Mouse (Mus musculus): ENCODE results near the gene Rcbtb2.
A peak's percentile ranks its signal among the peaks of the same experiment; 100 is the strongest.

Gene Rcbtb2

DNA sequence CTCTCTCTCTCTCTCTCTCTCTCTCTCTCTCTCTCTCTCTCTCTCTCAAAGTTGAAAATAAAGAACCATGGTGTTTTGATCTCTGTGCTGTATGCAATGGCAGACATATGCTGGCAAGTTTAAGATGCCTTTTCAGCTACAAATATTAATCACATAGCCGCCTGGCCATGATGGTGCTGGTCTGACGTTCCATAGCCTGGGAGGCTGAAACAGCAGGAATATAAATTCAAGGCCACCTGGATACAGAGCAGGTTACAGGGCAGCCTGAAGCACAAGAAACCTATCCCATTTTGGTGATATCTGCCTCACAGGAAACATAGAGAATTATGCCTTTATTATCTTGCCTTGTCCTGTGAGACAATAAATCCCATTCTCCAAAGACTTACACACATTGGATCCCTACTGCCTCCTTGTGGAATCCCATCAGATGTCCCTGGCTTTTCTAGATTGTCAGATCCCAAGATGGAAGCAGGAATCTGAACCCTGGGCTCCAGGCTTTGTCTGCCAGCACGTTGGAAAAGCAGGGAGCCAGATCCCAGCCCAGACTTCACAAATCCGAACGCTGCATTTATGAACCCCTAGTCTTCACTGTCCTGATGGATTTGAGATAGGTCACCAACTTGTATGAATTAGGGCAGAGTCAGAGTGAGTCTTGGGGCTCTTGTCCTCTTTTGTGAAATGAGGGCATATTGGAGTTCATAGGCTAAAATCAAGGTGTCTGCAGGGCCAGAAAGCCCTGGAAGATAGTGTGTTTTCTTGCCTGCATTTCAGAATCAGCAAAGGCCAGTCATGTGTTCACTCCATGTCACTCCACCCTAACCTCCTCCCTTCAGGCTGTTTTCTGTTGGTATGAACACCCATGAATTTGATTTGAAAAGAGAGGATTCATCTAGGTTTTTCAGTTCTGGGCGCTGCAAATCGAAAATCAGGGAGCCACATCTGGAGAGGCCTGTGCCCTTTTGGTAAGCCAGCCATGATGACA is 5.1 kb upstream of the Rcbtb2 start:
- peak; percentile 57 for DNase-seq

DNA sequence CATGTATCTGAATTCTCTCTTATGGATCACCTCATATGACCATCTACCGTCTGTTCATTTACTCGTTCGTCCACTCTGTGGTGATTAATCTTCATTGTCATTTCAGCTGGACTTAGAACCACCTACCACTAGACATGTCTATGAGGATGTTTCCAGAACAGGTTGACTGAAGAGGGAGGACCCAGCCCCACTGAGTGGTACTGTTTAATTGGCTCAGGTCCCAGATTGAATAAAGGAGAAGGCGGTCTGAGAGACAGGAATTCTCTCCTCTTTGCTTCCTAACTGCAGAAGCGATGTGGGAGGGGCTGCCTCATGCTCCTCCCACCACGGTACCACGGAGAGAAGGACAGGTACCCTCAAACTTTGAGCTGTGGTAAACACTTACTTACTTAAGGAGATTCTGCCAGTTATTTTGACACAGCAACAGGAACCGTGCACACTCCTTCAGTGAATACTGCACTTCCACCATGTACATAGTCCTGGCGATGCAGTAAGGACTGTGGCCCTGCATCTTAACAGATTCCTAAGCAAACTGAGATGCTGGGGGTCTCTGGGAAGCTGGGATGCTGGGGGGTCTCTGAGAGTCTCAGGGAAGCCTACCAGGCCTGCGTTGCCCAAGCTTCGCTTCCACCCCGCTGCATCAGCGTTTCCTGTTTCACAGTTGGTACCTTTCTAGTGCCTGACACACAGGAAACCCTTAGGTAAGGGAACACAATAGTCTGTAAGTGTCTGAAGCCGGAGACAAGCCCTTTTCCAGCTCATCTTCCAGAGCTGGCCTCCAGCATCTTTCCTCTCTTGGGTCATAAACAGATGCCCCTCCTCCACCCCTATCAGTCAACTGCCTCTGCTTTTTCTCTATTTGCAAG is 4.1 kb upstream of the Rcbtb2 start:
- peak; percentile 76 for DNase-seq

DNA sequence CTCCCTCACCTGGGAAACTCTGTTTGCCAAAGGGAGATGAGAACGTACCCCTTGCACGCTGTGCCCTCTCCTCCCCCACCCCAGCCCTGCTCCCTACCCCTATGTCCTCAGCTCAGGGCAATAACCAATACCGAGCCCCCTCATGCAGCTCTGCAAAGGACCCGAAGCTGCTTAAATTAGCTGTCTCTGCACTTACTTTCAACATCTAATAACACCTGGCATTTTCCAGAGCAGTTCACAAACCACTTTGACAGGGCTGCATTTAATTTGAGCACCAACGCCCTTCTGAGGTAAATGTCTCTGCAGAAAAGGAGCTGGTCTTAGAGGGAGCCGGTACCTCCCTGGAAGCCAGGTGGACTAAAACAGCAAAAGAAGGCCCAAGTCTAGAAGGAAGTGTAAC is 3.4 kb upstream of the Rcbtb2 start:
- peak; percentile 72 for DNase-seq

DNA sequence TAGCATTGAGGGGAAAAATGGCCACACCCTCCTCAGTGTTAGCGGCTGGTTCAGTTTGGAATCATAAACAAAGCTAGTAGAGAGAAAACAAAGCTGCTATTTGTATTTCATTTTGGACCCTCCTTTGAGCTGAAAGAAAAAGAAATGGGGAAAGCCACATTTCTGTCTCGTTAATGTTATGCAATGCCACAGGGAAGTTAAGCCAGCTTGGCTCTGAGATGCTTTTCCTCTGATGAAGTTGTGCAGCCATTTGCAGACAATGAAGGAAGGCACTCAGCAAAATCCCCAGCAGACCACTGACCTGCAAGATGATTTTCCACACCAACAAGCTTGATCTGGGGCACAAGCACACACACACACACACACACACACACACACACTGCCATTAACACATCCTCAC is 2.9 kb upstream of the Rcbtb2 start:
- DNase-seq, result peak; percentile 31

DNA sequence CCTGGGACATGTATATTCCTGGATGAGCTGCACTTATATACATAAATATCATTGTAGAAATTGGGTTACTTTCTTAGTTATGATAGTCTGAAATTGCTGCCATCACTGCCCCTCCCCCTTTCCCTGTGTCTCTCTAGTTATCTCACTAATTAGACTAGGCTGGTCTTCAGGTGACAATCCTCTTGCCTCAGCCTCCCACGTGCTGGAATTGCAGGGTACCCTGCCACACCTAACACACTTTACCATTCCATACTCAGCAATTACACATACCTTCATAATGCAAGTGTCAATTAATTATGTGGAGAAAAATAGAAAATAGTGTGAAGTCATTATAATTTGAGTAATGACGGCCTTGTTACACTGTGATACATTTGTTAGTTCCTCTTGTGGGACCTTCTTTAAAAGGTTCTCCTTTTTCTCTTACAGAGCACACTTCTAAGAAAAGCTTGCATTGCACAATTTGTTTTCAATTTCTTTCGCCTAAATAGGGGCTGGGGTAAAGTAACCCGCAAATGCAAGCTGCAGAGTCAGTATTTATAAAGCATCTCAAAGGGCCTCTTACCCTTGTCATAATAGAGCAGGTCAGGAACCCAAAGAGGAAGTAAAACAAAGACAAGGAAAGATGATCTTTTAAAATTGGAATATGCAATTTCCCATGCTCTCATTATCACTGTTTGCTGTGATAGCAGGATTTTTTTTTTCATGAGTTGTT is 470 bp upstream of the Rcbtb2 start:
- DNase-seq, result no peak

DNA sequence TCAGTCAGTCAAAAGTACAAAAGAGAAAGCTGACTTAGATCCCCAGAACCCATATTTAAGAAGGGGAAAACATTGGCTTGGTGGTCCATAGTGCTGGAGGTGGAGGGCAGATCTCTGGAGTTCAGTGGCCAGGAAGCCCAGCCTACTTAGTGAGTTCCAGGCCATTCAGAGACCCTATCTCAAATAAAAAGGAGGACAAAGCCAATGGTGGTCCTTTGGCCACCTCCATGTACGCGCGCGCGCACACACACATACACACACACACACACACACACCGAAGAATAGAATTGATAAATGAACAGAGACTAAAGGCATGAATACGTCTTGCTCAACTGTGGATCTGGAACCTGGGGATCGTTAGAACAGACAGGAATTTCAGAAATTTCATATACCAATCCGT is 544 bp downstream of the Rcbtb2 start:
- no peak for DNase-seq

DNA sequence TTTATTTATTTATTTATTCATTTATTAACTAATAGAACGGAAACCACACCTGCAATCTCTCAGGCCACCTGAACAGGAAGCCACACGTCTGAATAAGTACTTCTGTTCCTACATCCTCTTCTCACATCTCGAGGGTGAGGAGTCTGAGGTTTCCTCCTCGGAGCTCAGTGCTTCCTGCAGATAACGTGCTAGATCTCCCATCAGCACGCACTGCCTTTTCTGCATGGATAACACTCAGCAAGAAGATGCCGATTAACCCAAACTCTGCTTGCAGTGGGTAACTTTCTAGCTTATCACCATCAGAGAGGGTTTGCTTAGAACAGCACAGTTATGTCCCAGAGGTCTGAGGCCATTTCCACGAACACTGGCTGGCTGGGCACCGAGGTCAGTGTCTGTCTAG is 949 bp downstream of the Rcbtb2 start:
- DNase-seq, result peak; percentile 76

DNA sequence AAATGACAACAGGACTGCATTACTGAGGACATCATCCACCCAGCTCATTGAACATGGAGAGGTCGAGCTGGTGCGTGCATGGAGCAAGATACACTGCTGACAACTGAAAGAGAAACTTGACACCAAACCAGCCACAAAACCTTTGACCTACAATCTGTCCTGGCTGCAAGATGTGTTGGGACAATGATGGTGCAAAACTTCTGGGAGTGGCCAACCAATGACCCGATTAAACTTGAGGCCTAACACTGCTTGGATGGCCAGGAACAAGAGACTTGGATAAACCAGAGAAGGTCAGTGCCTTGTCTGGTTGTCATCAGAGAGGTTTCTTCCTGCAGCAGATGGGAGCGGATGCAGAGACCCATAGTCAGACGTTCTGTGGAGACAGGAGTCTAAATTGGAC is 7.7 kb downstream of the Rcbtb2 start:
- no peak for DNase-seq

DNA sequence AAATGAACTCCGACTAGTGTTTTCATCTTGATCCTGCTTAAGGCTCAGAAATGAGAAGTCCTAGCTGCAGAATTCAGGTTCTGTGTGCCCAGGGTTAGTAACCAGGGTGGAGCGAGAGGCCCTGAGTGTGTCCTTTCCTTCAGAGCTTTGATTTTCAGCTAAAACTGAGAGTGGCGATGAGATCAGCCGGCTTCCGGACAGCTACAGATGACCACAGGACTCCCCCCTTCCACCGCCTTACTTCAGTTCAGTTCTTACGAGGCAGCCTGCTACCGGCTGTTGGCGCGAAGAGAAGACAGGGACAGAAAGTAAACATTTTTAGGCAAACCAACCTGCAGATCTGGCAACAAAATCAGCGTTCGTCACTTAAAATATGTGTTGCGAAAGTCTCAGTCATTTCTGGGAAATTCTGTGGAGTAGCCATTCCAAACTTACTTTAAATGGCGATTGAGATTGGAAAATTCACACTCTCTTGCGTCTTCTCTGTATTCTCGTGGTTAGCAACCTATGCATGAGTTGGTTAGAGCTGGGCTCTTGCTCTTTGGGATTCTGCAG is 9.1 kb downstream of the Rcbtb2 start:
- DNase-seq, result no peak

DNA sequence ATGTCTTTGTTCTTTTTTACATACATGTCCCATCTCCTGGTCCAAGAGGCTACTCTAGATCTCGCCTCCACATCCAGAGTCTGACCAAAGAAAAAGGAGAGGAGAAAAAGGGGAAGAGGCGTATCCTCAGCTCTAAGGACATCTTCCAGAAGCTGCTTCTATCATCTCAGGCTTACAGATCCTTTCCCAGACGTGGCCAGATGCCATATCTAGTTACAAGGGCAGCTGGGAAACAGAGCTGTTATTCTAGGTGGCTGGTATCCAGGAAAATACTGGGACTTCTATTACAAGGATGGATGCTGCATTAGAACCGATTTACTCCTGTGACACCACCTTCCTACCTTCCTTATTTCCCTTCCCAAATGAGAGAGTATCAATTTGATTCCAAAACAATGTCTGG is 9.9 kb downstream of the Rcbtb2 start:
- no peak for DNase-seq

DNA sequence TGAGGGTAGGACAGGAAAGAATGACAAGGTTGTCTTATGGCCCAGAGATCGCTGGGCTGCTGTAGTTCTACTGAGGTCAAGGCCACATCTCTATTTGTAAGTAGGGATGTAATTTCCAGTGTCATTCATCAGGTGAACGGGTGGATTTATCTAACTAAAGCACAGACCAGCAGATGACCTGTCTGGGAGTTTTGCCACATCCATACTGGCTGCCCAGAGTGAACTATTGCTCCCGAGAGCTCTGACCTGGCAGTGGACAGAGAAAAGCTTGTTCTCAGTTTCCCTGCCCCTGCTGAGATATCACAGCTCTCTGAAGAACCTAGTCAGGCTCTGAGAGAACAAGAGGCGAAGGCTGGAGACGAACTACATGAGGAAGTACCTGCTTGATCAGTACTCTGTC is 14.4 kb downstream of the Rcbtb2 start:
- DNase-seq, result no peak

DNA sequence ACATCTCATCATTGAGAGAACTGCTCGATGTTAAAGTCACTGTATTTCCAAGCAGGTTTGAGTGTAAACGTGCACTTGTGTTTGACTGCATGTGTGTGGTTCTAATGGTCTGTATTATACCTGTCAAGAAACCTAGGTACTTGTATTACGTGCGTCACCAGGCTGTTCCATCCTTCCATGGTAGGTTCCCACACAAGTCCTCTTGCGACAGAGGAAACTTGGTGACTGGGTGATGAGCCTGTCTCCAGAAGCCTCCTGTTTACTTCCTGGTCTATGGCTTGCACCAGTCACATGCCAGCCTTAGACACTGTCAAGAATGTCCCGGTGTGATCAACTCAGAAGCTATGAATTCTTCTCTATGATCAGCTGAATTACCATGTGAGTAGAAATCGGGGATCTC is 15.6 kb downstream of the Rcbtb2 start:
- DNase-seq, result no peak

DNA sequence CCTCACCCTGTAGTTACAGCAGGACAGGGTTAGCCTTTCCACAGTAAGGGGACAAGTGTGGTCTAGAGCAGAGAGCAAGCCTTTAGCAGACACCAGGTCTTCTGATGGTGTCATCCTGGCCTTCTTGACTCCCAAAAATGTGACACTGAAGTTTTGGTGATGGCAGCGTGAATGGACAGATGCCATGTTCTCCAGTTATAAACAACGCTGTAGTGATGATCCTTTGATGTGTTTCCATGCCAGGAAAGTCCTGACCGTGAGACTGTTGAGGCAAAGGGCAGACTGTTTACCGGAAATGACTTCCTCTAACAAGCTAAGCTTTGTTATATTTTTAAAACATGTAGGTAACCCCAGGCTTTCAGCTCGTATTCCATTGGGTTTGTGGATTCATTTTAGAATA is 17.0 kb downstream of the Rcbtb2 start:
- peak; percentile 29 for DNase-seq

DNA sequence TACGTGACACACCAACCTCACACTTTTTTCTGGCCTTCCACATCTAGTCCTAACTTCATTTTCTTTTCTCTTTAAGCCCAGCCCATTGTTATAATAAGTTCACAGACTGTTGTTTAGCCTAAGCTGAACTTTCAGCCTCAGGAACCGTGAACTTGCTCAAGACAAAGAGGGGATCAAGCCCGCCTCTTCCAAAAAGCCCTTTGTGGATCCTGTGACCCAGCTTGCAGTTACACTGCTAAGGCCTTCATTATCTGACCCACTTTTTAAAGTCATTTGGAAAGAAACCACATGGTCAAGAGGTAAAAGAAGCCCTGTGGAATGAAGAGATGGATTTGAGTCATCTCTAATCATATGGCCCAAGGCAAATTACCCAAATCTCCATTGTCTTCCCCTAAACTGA is 19.0 kb downstream of the Rcbtb2 start:
- DNase-seq, result no peak

DNA sequence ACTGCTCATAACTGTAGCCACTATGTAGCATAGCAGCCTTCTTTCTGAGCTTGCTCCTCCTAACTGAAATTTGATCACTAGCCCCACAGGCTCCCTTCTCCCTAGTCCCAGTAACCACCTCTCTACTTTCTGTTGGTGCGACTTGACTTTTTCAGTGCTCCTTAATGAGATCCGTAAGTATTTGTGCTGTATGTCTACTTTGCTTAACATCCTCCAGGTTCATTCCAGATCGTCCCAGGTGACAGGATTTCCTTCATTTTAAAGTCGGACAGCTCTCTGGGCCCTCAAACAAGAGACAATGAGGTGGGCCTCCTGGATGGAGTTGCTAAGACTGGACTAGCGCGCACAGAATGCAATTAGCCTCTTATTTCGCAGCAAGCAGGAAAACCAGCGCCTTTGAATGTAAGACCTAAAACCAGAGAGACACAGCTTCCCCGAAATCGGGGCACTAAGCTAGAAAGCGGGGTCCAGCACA is 19.6 kb downstream of the Rcbtb2 start:
- no peak for DNase-seq

DNA sequence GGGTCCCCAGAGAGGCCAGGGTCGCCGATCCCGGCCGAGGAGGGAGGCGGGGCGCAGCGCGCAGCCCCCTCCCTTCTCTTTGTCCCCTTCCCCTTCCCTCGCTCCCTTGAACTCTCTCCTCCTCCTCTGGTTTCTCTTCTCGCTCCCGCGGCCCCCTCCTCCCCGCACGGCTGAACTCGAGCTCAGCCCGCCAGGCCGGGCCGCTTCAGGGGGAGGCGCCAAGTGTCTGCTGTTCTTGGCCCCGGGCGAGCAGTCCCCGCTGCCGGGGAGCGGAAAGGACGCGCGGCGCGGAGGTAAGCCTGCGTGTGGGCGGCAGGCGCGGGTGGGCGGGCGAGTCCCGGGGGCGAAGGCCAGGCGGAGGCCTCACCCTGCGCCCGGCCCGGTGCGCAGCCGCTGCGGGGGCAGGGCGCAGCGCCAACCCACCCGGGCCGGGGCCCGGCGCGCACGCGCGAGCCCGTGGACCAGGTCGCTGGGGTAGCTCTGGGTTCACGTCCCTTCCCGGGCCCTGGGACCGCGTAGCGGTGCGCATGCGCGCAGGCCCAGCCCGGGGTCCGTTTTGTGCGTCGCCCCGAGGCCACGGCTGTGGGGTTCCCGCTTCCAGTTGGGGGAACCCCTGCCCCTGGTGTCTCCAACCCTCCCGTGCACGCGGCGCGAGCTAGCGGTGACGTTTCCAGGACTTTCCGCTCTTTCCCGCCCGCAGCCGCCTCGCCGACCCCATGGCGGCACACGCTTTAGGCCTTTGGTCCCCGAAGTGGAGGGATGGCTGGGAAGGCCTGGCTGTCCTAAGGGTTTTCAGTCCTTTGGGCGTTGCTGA is 20.3 kb downstream of the Rcbtb2 start:
- peak; percentile 92 for DNase-seq

DNA sequence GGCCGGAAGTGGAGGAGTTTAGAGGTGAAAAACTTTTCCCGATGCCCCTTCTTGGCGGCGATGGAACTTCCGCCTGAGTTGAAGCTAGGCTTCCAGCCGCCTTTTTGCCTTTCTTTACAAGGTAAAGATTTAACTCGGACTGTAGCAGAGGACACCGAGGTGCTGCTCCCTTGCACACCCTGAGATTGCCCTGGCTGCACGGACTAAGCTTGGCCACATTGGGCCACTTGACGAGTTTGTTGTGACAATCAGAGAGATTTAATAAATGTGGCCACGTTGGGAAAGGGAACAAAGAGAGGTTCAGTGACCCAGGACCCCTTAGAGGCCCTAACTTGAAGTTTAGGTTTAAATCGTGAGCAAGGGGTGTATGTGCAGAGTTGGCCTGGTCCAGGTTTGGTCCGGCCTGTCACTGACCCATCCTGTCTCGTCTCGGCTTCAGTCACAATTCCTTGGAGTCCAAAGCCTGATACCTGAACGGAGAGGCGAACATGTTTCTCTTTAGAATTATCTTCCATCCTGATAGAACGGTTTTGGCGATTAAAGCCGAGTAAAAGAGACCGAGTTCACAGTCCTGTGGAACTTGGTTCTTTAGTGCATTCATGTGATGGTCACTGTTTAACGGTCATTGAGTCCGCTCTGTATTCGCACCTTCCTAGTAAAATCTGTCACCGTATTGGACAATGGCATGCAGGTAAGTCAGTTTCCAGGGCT is 21.0 kb downstream of the Rcbtb2 start:
- no peak for DNase-seq

DNA sequence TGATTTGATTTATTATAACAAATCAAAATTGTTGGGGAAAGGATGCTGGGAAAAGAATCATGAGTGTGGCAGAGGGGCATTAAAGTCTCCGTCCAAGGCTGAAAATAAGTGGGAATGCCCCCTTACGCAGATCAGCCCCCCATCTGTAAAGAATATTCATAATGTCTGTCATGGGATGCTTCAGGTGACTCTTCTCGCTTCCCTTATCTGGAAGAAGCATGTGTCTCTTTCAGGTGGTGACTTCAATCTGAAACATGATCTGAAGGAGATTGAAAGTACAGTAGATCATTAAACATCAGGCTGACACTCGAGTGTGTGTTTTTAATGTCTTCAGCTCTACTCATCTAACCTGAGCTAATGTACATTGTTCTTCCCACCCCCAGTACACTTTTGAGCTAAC is 22.7 kb downstream of the Rcbtb2 start:
- DNase-seq, result no peak

DNA sequence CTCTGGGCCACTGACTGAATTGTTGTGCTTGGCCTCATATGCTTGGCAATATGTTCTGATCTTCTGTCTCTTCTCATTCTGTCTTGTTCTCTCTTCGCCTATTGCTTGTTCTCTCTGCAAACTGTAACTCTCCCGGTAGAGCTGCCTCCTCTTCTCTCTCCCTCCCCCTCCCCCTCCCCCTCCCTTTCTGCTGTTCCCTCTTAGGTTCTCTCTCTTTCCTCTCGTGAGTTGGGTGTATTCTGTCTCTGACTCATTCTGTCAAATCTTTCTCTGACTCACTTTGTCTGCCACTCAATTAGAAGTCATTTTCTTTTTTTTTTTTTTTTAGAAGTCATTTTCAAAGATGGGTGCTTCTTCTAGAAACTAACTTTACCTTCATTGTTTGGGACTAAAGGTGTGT is 23.9 kb downstream of the Rcbtb2 start:
- no peak for DNase-seq

DNA sequence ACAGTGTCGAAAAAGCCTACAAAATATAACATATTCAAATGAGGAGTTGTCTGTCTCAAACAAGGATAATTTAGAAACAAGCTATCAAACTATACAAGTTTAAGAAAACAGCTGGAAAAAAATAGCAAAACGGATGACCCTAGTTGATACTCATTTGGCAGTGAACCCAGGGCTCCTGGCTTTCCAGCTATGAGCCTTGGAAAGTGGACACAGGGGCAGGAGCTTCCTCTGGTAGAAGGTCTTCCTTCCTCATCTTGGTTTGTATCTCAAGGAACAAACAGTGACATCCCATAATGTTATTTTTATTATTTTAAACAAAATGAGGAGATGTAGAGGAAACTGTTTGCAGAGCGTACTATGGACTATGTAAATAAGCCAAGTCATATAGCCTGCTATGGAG is 25.3 kb downstream of the Rcbtb2 start:
- no peak for DNase-seq

DNA sequence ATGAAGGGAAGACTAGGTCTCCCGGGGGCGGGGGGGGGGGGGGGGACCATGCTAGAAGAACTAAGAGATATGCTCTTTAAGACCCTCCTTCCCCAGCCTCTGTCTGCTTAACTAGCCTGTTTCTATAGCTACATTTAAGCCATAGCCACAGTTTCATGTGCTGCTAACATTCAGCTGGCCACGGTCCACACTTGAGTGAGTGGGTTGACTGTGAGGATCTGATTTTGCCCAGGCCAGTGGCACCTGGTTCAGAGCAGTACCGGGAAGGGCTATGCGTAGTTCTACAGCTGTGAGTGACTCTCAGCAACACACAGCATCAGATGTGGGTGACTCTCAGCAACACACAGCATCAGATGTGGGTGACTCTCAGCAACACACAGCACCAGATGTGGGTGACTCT is 38.5 kb downstream of the Rcbtb2 start:
- DNase-seq, result no peak

Data from thymus, postnatal 25 days (tissue).